Mouse (Mus musculus) hematopoietic stem cell, adult 5-6 weeks (primary cell): ENCODE measurements around the gene Zfp354c. TPM values are rescaled to one million over a fixed set of nuclear protein-coding genes. Genes with fewer than 3 reads are reported as not detected.

Experiments used
- ATAC-seq, 2 experiments: fragments of 125-278 bp in 1 of 2; replicated peaks in 1 of 2; 2 replicates each; pipeline ENCODE4 v1.8.0; 2016 to 2017; ENCODE audit warnings: inconsistent platforms in 2 of 2, mild to moderate bottlenecking in 2 of 2, moderate number of reproducible peaks in 2 of 2, low read depth in 1 of 2, moderate TSS enrichment in 1 of 2; ENCODE audit not compliant: low FRiP score in 2 of 2, poor library complexity in 2 of 2, severe bottlenecking in 2 of 2, insufficient read depth in 1 of 2, low TSS enrichment in 1 of 2
- total RNA-seq: library from RNA; stranded (forward); fragments of 172-1452, 232-1000 nt; gene quantifications from 2 replicates; pipeline ENCODE4 v1.2.3, GENCODE M21; 2017

The Zfp354c gene
- total RNA-seq, 1 experiment from 2014 or later, result 6.2 TPM

DNA sequence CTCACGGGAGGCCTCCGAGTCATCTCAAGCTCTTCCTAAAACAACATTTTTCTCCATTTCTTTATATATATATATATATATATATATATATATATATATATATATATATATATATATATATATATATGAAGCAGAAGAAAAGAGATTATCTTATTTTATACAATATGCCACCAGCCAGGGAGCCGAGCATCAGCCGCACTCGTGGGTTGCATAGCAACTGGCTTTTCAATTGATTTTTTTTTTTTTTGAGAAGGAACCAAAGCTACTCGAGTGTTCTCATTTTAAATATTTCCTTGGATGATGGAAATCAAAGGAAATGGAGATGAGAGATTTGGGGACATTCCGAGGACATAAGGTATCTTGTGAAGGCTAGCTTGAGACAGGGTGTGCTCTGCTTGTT is 61.1 kb downstream of the Zfp354c start:
- no peak for ATAC-seq

Other genes with a start within 250 kb of the Zfp354c start
- gene Adamts2, start 225.6 kb downstream of the Zfp354c start, total RNA-seq, result 0.20 TPM in 1 of 2 replicates, not detected in the other
- gene Zfp879, start 13.8 kb upstream of the Zfp354c start, total RNA-seq, result 1.6 and 1.7 TPM in 2 replicates
- gene Grm6, start 23.0 kb upstream of the Zfp354c start, total RNA-seq, result 0.25 TPM in 1 of 2 replicates, not detected in the other
- not detected in 2 replicates for gene Zfp454, start 59.9 kb upstream of the Zfp354c start, total RNA-seq
- gene Zfp2, start 88.4 kb upstream of the Zfp354c start, total RNA-seq, result 5.2 and 11.4 TPM in 2 replicates
- gene Zfp354b, start 103.9 kb upstream of the Zfp354c start, total RNA-seq, result 0.50 and 0.63 TPM in 2 replicates
- not detected in 2 replicates for gene 4933414I15Rik, start 116.0 kb upstream of the Zfp354c start, total RNA-seq
- not detected in 2 replicates for gene Prop1, start 126.0 kb upstream of the Zfp354c start, total RNA-seq
- gene Olfr1378, start 138.8 kb upstream of the Zfp354c start, total RNA-seq, result not detected in 2 replicates
- not detected in 2 replicates for gene Olfr1377, start 154.2 kb upstream of the Zfp354c start, total RNA-seq
- not detected in 2 replicates for gene Olfr51, start 175.9 kb upstream of the Zfp354c start, total RNA-seq
- gene Olfr54, start 186.5 kb upstream of the Zfp354c start, total RNA-seq, result not detected in 2 replicates
- gene Olfr1375, start 220.4 kb upstream of the Zfp354c start, total RNA-seq, result not detected in 2 replicates
- 1.7 and 2.6 TPM in 2 replicates for gene Zfp354a, start 231.5 kb upstream of the Zfp354c start, total RNA-seq